Mouse (Mus musculus) hematopoietic multipotent progenitor cell, adult 10-12 weeks (in vitro differentiated cells): ENCODE results near the gene Gm27021. TPM values are rescaled to one million over a fixed set of nuclear protein-coding genes. Genes with fewer than 3 reads are reported as not detected.

Experiments used
- polyA plus RNA-seq: library from polyadenylated mRNA; stranded (reverse); fragments of >175 nt; gene quantifications from 2 replicates; pipeline ENCODE4 v1.2.3, GENCODE M21; 2012; ENCODE audit warnings: low replicate concordance

Gene Gm27021
- polyA plus RNA-seq, result 0.48 and 2.4 TPM in 2 replicates

GRCm38 (mm10) chr8:120667561-120668373 lies at the start of gene Gm27021, which contains the start of gene Cox4i1:
Gm27021 (minus strand) TSS chr8:120668079.
Cox4i1 (plus strand) TSS chr8:120668222.

DNA sequence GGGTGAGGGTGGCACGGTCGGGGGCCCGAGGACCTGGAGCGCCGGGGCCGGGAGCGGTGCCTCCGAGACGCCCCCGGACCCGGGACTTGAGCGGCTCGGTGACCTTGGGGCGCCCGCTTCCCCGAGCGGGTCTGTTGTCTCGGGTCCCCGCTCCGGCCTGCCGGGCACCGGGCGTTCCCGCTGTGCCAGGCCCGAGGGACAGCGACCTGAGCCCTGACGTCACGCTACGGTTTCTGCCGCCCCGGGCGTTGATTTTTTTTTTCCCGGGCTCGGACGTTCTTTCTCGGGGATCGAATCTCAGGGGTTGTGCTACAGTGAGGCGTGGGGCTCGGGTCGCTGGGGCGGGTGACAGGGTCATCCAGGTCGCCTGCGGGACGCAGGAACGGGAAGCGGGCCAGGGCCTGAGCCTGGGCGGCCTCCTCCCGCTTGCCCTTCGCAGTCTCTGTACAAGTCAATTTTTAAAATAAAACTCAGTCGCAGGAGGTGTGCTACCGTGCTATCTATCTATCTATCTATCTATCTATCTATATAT lies 561 bp upstream of the Gm27021 start, which contains the start of gene Emc8:
TSS of gene Emc8 (minus strand) at position 200 of the 532 bp plus-strand sequence.

GRCm38 (mm10) chr8:120647532-120647931 lies 20.3 kb downstream of the Gm27021 start, which contains the start of gene 1190005I06Rik:
1190005I06Rik (minus strand) TSS chr8:120647632.

DNA sequence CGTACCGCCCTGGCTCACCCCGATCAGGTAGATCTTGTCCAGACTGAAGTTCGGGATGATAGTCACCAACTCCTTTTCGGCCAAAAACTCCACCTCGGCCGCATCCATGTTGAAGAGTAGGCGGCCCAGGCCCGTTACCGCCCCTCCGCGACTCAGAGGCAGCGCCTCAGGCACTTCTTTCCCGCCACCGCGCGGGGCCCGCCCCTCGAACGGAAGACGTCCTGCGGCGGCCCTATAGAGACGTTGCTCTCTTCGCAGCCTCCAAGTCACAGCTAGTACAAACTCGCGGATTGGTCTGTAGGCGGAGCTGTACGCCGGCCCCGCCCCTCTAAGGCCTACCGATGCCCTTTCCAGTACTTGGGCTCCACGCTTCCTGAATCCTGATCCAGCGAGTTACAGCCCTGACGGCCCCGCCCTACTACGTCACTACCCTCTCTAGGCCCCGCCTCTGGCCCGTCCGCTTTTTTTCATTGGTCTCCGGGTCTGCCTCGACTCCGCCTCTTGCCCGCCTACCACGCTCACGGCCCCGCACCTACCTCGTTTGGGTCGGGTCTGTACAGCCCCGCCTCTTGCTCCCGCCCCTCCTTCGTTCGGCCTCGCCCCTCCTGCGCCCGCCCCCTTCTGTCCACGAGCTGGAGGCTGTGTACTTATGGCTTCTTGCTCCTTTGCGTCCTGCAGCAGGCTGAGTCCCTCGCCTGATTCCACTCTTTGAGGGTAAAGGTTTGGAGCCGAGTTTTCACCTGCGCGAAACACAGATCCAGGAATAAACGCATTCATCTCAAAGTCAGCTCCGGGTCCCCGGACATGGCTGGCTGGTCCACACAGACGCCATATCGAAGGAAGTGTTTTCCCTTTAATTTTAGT lies 78.7 kb downstream of the Gm27021 start, which contains the start of gene Gins2:
TSS of gene Gins2 (minus strand) at position 397 of the 864 bp plus-strand sequence.

Other genes with a start within 250 kb of the Gm27021 start
- gene Gins2, start 78.8 kb downstream of the Gm27021 start, polyA plus RNA-seq, result 3.3 and 19.5 TPM in 2 replicates
- 1.6 and 1.7 TPM in 2 replicates for gene 1190005I06Rik, start 20.4 kb downstream of the Gm27021 start, polyA plus RNA-seq
- gene Cox4i1, start 143 bp upstream of the Gm27021 start, polyA plus RNA-seq, result 152 and 167 TPM in 2 replicates
- 48.8 and 91.3 TPM in 2 replicates for gene Emc8, start 494 bp upstream of the Gm27021 start, polyA plus RNA-seq
- gene Irf8, start 68.3 kb upstream of the Gm27021 start, polyA plus RNA-seq, result 468 and 1,432 TPM in 2 replicates